ENCODE assay signal across 8 mouse cellular contexts in genomic region chr5:151367317-151367716, GRCm38 (mm10).
DNase-seq lines count a peak whose midpoint lies in the region; ATAC-seq and TF ChIP-seq lines count a peak whose summit lies in the region.

No protein-coding gene starts in this region.

- no peak for TF ChIP-seq RAD21 in MEL (IDR thresholded peaks at IDR 0.05; ENCODE audit: low read depth, low read length)

- no peaks in the 10 kb centered on the region for H3K27me3 ChIP-seq in heart, embryonic 12.5 days (replicated peaks)
- H3K27me3 ChIP-seq in MEL (ENCODE audit: control insufficient read depth in 1 of 2, insufficient read depth in 2 of 2, low read length in 2 of 2) = no peaks in the 10 kb centered on the region
- no peaks in the 10 kb centered on the region for H3K27me3 ChIP-seq in hindbrain, embryonic 14.5 days (ENCODE audit: control insufficient read depth, insufficient read depth, low read length)
- no peaks in the 10 kb centered on the region for H3K27me3 ChIP-seq in midbrain, embryonic 11.5 days (ENCODE audit: control insufficient read depth, insufficient read depth, low read length)
- H3K27me3 ChIP-seq in cerebellum, adult 2 months (ENCODE audit: control insufficient read depth, insufficient read depth, low read length) = no peaks in the 10 kb centered on the region

- no peak for TF ChIP-seq CTCF in MEL (IDR thresholded peaks at IDR 0.05 in 2 of 3, conservative IDR thresholded peaks at IDR 0.05 in 1 of 3; ENCODE audit: control insufficient read depth in 1 of 3, insufficient read depth in 1 of 3, low read depth in 2 of 3, low read length in 3 of 3, poor library complexity in 1 of 3, severe bottlenecking in 1 of 3)
- TF ChIP-seq CTCF in cerebellum, adult 2 months (IDR thresholded peaks at IDR 0.05; ENCODE audit: borderline replicate concordance, insufficient read depth, low read depth, low read length) = no peak

- no peak for ATAC-seq in heart, embryonic 12.5 days (ENCODE audit: insufficient number of reproducible peaks, low FRiP score)
- ATAC-seq in hindbrain, embryonic 14.5 days (ENCODE audit: low FRiP score) = no peak
- no peak for ATAC-seq in midbrain, embryonic 11.5 days (ENCODE audit: low FRiP score)

- peaks cover 6% of the 10 kb centered on the region; the same call in 1 of the 2 replicates for H3K79me2 ChIP-seq in MEL (ENCODE audit: control insufficient read depth, insufficient read depth, low read length, poor library complexity)

- H3K9me3 ChIP-seq in heart, embryonic 12.5 days (replicated peaks) = no peaks in the 10 kb centered on the region
- no peaks in the 10 kb centered on the region for H3K9me3 ChIP-seq in MEL (replicated peaks; ENCODE audit: insufficient read depth, low read length)
- no peaks in the 10 kb centered on the region for H3K9me3 ChIP-seq in hindbrain, embryonic 14.5 days (ENCODE audit: control insufficient read depth, low read length)
- no peaks in the 10 kb centered on the region for H3K9me3 ChIP-seq in midbrain, embryonic 11.5 days (ENCODE audit: control insufficient read depth, low read length)

- peak overlapping the region; percentile 72 for H3K4me2 ChIP-seq in heart, embryonic 12.5 days
- peak overlapping the region; percentile 70 for H3K4me2 ChIP-seq in hindbrain, embryonic 14.5 days (replicated peaks)
- peak overlapping the region; percentile 66 for H3K4me2 ChIP-seq in midbrain, embryonic 11.5 days

- TF ChIP-seq POLR2A in MEL (IDR thresholded peaks at IDR 0.05; ENCODE audit: control insufficient read depth in 1 of 2, insufficient read depth in 1 of 2, low read depth in 1 of 2, low read length in 2 of 2, poor library complexity in 1 of 2) = no peak
- no peak for TF ChIP-seq POLR2A in cerebellum, adult 2 months (IDR thresholded peaks at IDR 0.05; ENCODE audit: borderline replicate concordance, insufficient read depth, low read length)

- WGBS in heart, embryonic 12.5 days = 79% methylated on average over 1 of the region's 1 CpGs
- 85% methylated on average over 1 of the region's 1 CpGs for WGBS in hindbrain, embryonic 14.5 days
- 89% methylated on average over 1 of the region's 1 CpGs for WGBS in midbrain, embryonic 11.5 days
- WGBS in cerebellum, adult 2 months = 88% methylated on average over 1 of the region's 1 CpGs

- no peaks in the 10 kb centered on the region for H3K36me3 ChIP-seq in heart, embryonic 12.5 days
- peaks cover 0 to 20% of the 10 kb centered on the region in 2 experiments; a peak in 2 of 4 replicates for H3K36me3 ChIP-seq in MEL (ENCODE audit: control insufficient read depth in 1 of 2, insufficient read depth in 2 of 2, low read length in 2 of 2)
- no peaks in the 10 kb centered on the region for H3K36me3 ChIP-seq in hindbrain, embryonic 14.5 days (replicated peaks; ENCODE audit: control insufficient read depth, insufficient read depth)
- H3K36me3 ChIP-seq in midbrain, embryonic 11.5 days (ENCODE audit: control insufficient read depth, insufficient read depth, low read length) = no peaks in the 10 kb centered on the region

- 0 out of 2 replicates have a peak overlapping the region, but pooled peaks have one; percentile 64 for H3K9ac ChIP-seq in heart, embryonic 12.5 days
- H3K9ac ChIP-seq in MEL (ENCODE audit: control insufficient read depth, low read depth, low read length, poor library complexity, severe bottlenecking) = peak overlapping the region; percentile 90
- peak overlapping the region; percentile 85 for H3K9ac ChIP-seq in hindbrain, embryonic 14.5 days
- peak overlapping the region; percentile 78 for H3K9ac ChIP-seq in midbrain, embryonic 11.5 days (ENCODE audit: low read length)

- TF ChIP-seq EP300 in MEL (IDR thresholded peaks at IDR 0.05; ENCODE audit: low read depth in 1 of 2, low read length in 2 of 2) = peak; percentile 24 to 70; a peak in 2 of 4 replicates

- H3K4me1 ChIP-seq in heart, embryonic 12.5 days (replicated peaks) = peaks cover 6% of the 10 kb centered on the region
- H3K4me1 ChIP-seq in MEL (ENCODE audit: control insufficient read depth in 1 of 2, insufficient read depth in 2 of 2, low read length in 2 of 2) = peaks cover 7% of the 10 kb centered on the region in 2 experiments
- peaks cover 11% of the 10 kb centered on the region for H3K4me1 ChIP-seq in hindbrain, embryonic 14.5 days (replicated peaks; ENCODE audit: control insufficient read depth, insufficient read depth, low read length)
- H3K4me1 ChIP-seq in midbrain, embryonic 11.5 days (ENCODE audit: control insufficient read depth, insufficient read depth, low read length) = peaks cover 13% of the 10 kb centered on the region; the same call in 1 of the 2 replicates
- H3K4me1 ChIP-seq in cerebellum, adult 2 months (ENCODE audit: control insufficient read depth, insufficient read depth, low read length) = no peaks in the 10 kb centered on the region

- H3K4me3 ChIP-seq in heart, embryonic 12.5 days = peak overlapping the region; percentile 50; the same call in 1 of the 2 replicates
- H3K4me3 ChIP-seq in MEL (ENCODE audit: control insufficient read depth in 1 of 2, insufficient read depth in 1 of 2, low read depth in 2 of 2, low read length in 2 of 2) = peak overlapping the region; percentile 68 to 86
- peak overlapping the region; percentile 54 for H3K4me3 ChIP-seq in hindbrain, embryonic 14.5 days (replicated peaks; ENCODE audit: low read length)
- H3K4me3 ChIP-seq in midbrain, embryonic 11.5 days (ENCODE audit: low read depth, low read length) = peak overlapping the region; percentile 47
- no peak overlapping the region for H3K4me3 ChIP-seq in cerebellum, adult 2 months (replicated peaks; ENCODE audit: insufficient read depth, low read depth, low read length)

- no peak overlapping the region for H3K27ac ChIP-seq in heart, embryonic 12.5 days (ENCODE audit: poor library complexity, severe bottlenecking)
- H3K27ac ChIP-seq in MEL (ENCODE audit: control insufficient read depth, low read depth, low read length) = peak overlapping the region; percentile 96
- peak overlapping the region; percentile 98 for H3K27ac ChIP-seq in hindbrain, embryonic 14.5 days
- no peak overlapping the region for H3K27ac ChIP-seq in midbrain, embryonic 11.5 days (ENCODE audit: low read depth, low read length)
- H3K27ac ChIP-seq in cerebellum, adult 2 months (ENCODE audit: insufficient read depth, low read length) = no peak overlapping the region

- no peak for DNase-seq in heart, adult 11 months
- DNase-seq in MEL (ENCODE audit: low read depth, low spot score) = peak; percentile 57
- DNase-seq in hindbrain, embryonic 14.5 days (ENCODE audit: low spot score) = no peak
- no peak for DNase-seq in midbrain, embryonic 11.5 days (ENCODE audit: low spot score, missing footprints)
- DNase-seq in frontal cortex, postnatal 14 days (ENCODE audit: low spot score in 2 of 2) = no peak
- no peak for DNase-seq in adrenal gland, postnatal 10 days
- no peak for DNase-seq in cerebellum, adult 2 months

TF ChIP-seq in MEL, 35 proteins besides CTCF, POLR2A, EP300 and RAD21:
- TF ChIP-seq GABPA (IDR thresholded peaks at IDR 0.05; ENCODE audit: low read depth, low read length) (no peak), GATA1 (IDR thresholded peaks at IDR 0.05; ENCODE audit: low read depth, low read length) (no peak), ZC3H11A (IDR thresholded peaks at IDR 0.05; ENCODE audit: low read depth, low read length) (no peak), POLR2AphosphoS2 (IDR thresholded peaks at IDR 0.05; ENCODE audit: low read length) (no peak), MAX (IDR thresholded peaks at IDR 0.05; ENCODE audit: low read length) (no peak), MYC (IDR thresholded peaks at IDR 0.05; ENCODE audit: low read depth, low read length) (no peak), MAZ (IDR thresholded peaks at IDR 0.05; ENCODE audit: low read depth, low read length) (peak; percentile 41; the same call in 1 of the 2 replicates), NRF1 (IDR thresholded peaks at IDR 0.05; ENCODE audit: insufficient read depth, low read depth, low read length, poor library complexity, severe bottlenecking) (no peak), TAL1 (IDR thresholded peaks at IDR 0.05; ENCODE audit: low read length) (peak; percentile 39), RCOR1 (IDR thresholded peaks at IDR 0.05; ENCODE audit: low read depth, low read length) (0 out of 2 replicates have a peak, but pooled peaks have one; percentile 38), ZKSCAN1 (IDR thresholded peaks at IDR 0.05; ENCODE audit: low read depth, low read length) (no peak), SIN3A (IDR thresholded peaks at IDR 0.05; ENCODE audit: low read length) (0 out of 2 replicates have a peak, but pooled peaks have one; percentile 1), MEF2A (IDR thresholded peaks at IDR 0.05; ENCODE audit: extremely low read depth, insufficient replicate concordance, low read depth, low read length, poor library complexity, severe bottlenecking) (no peak), TCF12 (IDR thresholded peaks at IDR 0.05; ENCODE audit: low read depth, low read length) (peak; percentile 66; the same call in 1 of the 2 replicates), ZNF384 (IDR thresholded peaks at IDR 0.05; ENCODE audit: low read depth, low read length) (peak; percentile 90), MYB (IDR thresholded peaks at IDR 0.05; ENCODE audit: low read depth, low read length) (0 out of 2 replicates have a peak, but pooled peaks have one; percentile 8)

Comparison
In these comparisons a context has a peak if more than half of its experiments do, and no peak if none do; other contexts are left out.
1. H3K27ac ChIP-seq: peak in MEL (single experiment) and hindbrain, embryonic 14.5 days (single experiment); none in heart, embryonic 12.5 days (single experiment), midbrain, embryonic 11.5 days (single experiment) and cerebellum, adult 2 months (single experiment).
2. Peak in every context shown above with its lines, with median percentiles within 50 percentile points of each other: H3K4me2 ChIP-seq and H3K9ac ChIP-seq.